Mouse (Mus musculus): Measurements from ENCODE around the gene Kif13a.

DNA sequence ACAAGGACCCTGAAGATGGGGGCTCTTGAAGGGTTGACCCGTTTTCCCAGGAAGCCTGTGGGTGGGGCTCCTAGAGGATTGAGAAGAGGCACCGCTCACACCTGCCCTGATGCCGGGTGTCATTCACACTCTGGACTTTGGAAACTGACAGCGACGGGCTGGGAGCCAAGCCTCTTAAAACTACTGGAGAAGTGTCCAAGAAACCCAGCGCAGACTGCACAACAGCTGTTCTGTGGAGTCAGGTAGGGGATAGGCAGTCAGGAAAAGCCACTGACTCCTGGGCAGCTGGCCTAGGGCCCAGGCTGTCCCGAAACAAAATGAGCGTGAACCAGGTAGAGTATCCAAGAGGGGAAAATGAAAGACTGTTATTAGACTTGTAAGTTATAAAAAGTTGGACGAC is 111.3 kb downstream of the Kif13a start:
- no peak for TF ChIP-seq CTCF (IDR thresholded peaks at IDR 0.05; ENCODE audit: borderline replicate concordance, insufficient read depth, low read depth, low read length)
- no peak for TF ChIP-seq POLR2A (IDR thresholded peaks at IDR 0.05; ENCODE audit: borderline replicate concordance, insufficient read depth, low read length)

Measured in cerebellum, adult 2 months (tissue).